Mouse (Mus musculus) heart, postnatal 0 days (tissue): ENCODE measurements around the gene Dnpep.

Experiments
- CTCF ChIP-seq: IDR thresholded peaks from 2 replicates; pipeline ENCODE4 v1.5.1; 2016; ENCODE audit warnings: antibody characterized with exemption, control low read depth, low read depth
- EP300 ChIP-seq: IDR thresholded peaks from 2 replicates; pipeline ENCODE4 v1.6.1; 2016; ENCODE audit warnings: antibody characterized with exemption, low read depth

- TF ChIP-seq CTCF (no peak), EP300 (no peak)
These were observed 511 bp upstream of the Dnpep start for GRCm38 (mm10) chr1:75318301-75318700.
